Mouse (Mus musculus) olfactory bulb, adult 2 months (tissue): ENCODE results near the gene Hoxb13.

Experiments
- CTCF ChIP-seq: fragments of 200-500 bp; IDR thresholded peaks from 2 replicates; pipeline ENCODE4 v1.5.1; 2012; ENCODE audit warnings: low read depth, mild to moderate bottlenecking, low read length, moderate library complexity; ENCODE audit not compliant: insufficient read depth
- POLR2A ChIP-seq: fragments of 200-500 bp; IDR thresholded peaks from 2 replicates; pipeline ENCODE4 v1.6.1; 2012; ENCODE audit warnings: mild to moderate bottlenecking, low read depth, low read length, moderate library complexity; ENCODE audit not compliant: insufficient read depth

DNA sequence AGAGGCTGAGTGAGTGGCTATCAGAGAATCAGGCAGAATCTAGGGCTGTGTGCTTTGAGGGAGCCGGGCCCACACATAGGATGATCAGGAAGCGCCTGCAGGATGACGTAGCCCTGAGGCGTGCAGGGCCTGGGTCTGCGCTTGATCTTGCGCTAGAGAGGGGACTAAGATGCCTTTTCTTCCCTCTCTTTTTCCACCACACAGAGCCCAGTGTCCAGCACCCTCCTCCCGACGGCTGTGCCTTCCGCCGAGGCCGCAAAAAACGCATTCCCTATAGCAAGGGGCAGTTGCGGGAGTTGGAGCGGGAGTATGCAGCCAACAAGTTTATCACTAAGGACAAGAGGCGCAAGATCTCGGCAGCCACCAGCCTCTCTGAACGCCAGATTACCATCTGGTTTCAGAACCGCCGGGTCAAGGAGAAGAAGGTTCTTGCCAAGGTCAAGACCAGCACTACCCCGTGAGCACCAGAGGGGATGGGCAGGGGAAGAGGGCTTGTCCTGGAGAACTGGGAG, 1.7 kb downstream of the Hoxb13 start:
- TF ChIP-seq CTCF (no peak), POLR2A (no peak)
